Mouse (Mus musculus) bone marrow, adult 2 months (tissue): ENCODE measurements around the gene Jup.

Experiments
- CTCF ChIP-seq: fragments of 200-500 bp; IDR thresholded peaks from 2 replicates; pipeline ENCODE4 v1.5.1; 2011; ENCODE audit warnings: low read length, control low read depth; ENCODE audit not compliant: control insufficient read depth, insufficient read depth
- POLR2A ChIP-seq: fragments of 200-500 bp; IDR thresholded peaks from 2 replicates; pipeline ENCODE4 v1.6.1; 2011; ENCODE audit warnings: low read depth, mild to moderate bottlenecking, control low read depth, low read length, borderline replicate concordance; ENCODE audit not compliant: control insufficient read depth

DNA sequence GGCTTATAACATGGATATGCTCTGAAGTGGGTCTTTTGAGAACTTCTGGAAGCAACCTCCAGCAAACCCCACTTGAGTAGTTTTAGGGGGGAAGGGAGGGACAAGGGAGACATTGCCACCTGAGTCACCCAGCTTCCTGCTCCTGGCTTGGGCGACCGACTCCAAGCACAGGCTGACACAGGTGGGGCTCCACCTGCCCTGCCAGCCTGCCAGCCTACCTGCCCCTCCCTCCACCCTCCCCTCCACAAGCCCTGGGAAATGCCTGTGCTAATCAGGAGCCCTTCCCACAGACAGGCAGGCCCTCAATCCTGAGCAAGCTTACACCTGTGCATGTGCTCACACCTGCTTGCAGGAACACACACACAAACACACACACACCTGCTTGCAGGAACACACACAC lies 5.1 kb upstream of the Jup start:
- TF ChIP-seq CTCF (no peak), POLR2A (no peak)
